Mouse (Mus musculus) C2C12 (cell line): ENCODE measurements at regions not wholly inside any gene's neighbourhood (a gene's known extent, or its start where the extent isn't known, plus 50 kb on each side); places are given as distances from the start of the nearest gene placed in this dataset.
"Not testable (repeated sequence)": the region's sequence is repeated elsewhere in the genome, so short reads cannot be mapped to it uniquely, and the experiment has no call there.

Source experiments
- H3K27me3 ChIP-seq: one replicate; pipeline ENCODE4 v1.6.1; 2011; ENCODE audit not compliant: control insufficient read depth, insufficient read depth, insufficient read length
- H3K36me3 ChIP-seq: one replicate; pipeline ENCODE4 v1.6.1; 2011; ENCODE audit not compliant: control insufficient read depth, insufficient read depth
- H3K4me3 ChIP-seq: one replicate; pipeline ENCODE4 v1.5.1; 2011; ENCODE audit warnings: mild to moderate bottlenecking, control low read depth; ENCODE audit not compliant: poor library complexity, insufficient read depth, severe bottlenecking
- H3K79me2 ChIP-seq: one replicate; pipeline ENCODE4 v1.6.1; 2011; ENCODE audit not compliant: control insufficient read depth, insufficient read depth
- H3K79me3 ChIP-seq: one replicate; pipeline ENCODE4 v1.6.1; 2011; ENCODE audit warnings: low read depth, control low read depth
- H3ac ChIP-seq: one replicate; pipeline ENCODE3; 2011; ENCODE audit warnings: low read depth; ENCODE audit not compliant: control insufficient read depth, insufficient read length
- CEBPB ChIP-seq: IDR thresholded peaks from one replicate; pipeline ENCODE4 v1.6.1; 2011; ENCODE audit warnings: low read depth, mild to moderate bottlenecking, control low read depth, moderate library complexity
- CTCF ChIP-seq: IDR thresholded peaks from one replicate; pipeline ENCODE4 v1.5.1; 2011; ENCODE audit not compliant: control insufficient read depth, insufficient read depth, insufficient read length
- FOSL1 ChIP-seq: IDR thresholded peaks from one replicate; pipeline ENCODE4 v1.8.0; 2011; ENCODE audit warnings: mild to moderate bottlenecking, low read length; ENCODE audit not compliant: poor library complexity, insufficient read depth, severe bottlenecking
- MAX ChIP-seq: IDR thresholded peaks from one replicate; pipeline ENCODE4 v1.6.1; 2011; ENCODE audit warnings: mild to moderate bottlenecking, control low read depth
- MYOD1 ChIP-seq: IDR thresholded peaks from one replicate; pipeline ENCODE4 v1.6.1; 2011; ENCODE audit warnings: low read depth; ENCODE audit not compliant: control insufficient read depth, insufficient read length
- MYOG ChIP-seq: IDR thresholded peaks from one replicate; pipeline ENCODE4 v1.6.1; 2011; ENCODE audit not compliant: control insufficient read depth, insufficient read length; ENCODE audit errors: extremely low read depth
- USF1 ChIP-seq: IDR thresholded peaks from one replicate; pipeline ENCODE4 v1.6.1; 2011; ENCODE audit warnings: low read depth, mild to moderate bottlenecking, control low read depth, moderate library complexity

DNA sequence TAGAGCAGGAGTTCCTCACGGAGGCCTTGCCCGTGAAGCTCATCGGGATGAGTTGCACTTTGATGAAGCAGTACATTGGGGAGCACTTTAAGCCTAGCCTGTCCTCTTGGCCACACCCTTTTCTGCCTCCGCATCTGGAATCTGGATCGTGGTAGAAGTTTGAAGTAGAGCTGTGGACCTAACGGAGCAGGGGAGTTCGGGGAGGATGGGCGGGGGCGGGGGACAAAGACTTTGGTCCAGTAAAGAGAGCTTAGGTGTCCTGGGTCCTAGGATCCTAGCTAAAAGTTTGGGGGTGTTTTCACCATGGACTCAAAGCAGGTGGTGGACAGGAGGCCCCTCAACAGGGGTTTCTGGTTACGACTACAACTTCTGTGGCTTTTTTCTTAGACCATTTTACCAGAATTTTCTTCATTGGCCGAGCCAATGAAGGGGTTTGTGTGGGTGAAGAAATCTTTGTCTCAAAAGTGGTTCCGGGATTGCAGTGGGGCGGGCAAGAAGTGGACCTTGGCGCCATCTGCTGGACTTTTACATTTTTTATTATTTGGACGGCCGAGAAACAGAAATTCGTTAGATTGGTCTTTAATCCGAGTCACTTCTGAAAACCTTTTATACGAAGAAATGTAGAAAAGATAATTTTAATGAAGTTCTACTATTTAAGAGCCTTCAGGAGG, 114.7 kb downstream of the Ero1lb start:
- not testable (repeated sequence) for H3K79me3 ChIP-seq, H3K4me3 ChIP-seq

DNA sequence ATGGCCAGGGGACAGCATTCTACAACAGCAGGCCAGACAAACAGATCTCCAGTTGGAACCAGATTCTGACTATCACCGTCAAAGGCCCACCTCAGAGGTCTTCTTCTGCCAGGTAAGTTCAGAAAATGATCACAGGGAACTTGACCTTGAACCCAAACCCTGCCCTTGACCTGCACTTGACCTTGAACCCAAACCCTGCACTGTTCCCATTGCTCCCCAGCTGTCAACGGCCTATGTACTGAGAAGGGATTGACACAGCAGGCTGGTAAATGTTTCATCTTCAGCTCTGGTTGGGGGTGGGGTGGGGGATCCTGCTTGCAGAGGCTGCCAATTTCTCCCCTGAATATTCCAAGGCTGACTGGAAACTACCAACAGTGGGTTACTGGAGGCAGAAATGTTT, 111.7 kb downstream of the Ero1lb start:
- TF ChIP-seq MYOD1 (no peak), MYOG (no peak), CTCF (no peak), MAX (no peak), CEBPB (no peak), FOSL1 (no peak), USF1 (no peak)
- no peak overlapping the region for H3K4me3 ChIP-seq
- no peaks in the 10 kb centered on the region for H3K36me3 ChIP-seq
- no peaks in the 10 kb centered on the region for H3K79me2 ChIP-seq
- H3K27me3 ChIP-seq: no peaks in the 10 kb centered on the region
- no peaks in the 10 kb centered on the region for H3K79me3 ChIP-seq
- no peak overlapping the region for H3ac ChIP-seq

More for the DNA sequence above, 114.7 kb downstream of the Ero1lb start:
- not testable (repeated sequence) for H3ac ChIP-seq, H3K36me3 ChIP-seq, H3K79me2 ChIP-seq, H3K27me3 ChIP-seq

DNA sequence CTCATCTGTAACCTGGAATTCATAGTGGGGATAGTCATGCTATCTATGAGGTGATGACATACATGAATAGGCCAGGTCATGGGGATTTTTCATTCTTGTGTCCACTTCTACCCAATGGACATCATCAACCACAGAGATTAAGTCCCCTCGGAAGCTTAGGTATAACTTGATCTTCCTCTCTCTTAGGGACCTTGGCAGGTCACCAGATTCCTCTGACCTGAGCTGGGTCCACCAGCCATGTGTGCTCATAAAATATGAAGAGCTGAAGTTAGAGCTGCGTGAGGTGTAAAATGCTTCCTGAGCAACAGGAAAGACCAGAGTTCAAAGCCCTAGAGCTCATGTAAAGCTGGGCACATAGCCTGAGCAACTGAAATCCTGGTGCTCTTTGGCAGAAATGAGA, 105.3 kb downstream of the Ero1lb start:
- not testable (repeated sequence) for H3ac ChIP-seq, H3K79me3 ChIP-seq, H3K27me3 ChIP-seq, H3K4me3 ChIP-seq, H3K79me2 ChIP-seq, H3K36me3 ChIP-seq

DNA sequence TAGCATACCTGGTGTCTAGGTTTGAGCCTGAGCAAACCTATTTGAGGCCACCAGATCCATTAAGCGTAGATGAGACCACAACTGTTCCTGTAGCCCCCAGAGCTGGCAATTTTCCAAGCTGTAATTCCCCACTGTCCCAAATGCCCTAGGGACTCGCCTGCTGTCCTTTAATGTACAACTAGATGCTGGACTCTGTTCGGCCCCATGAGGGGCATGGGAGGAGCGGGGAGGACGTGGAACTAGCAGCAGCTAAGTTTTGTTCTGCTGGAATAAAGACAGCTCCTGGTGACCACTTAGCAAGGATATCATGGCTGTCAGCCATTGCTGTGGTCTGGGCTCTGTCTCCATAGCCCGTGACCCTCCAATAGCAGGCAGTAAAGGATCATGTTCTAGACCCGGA, 103.1 kb downstream of the Ero1lb start:
- H3K79me3 ChIP-seq, H3K4me3 ChIP-seq, H3ac ChIP-seq, H3K27me3 ChIP-seq, H3K36me3 ChIP-seq, H3K79me2 ChIP-seq: not testable (repeated sequence)

DNA sequence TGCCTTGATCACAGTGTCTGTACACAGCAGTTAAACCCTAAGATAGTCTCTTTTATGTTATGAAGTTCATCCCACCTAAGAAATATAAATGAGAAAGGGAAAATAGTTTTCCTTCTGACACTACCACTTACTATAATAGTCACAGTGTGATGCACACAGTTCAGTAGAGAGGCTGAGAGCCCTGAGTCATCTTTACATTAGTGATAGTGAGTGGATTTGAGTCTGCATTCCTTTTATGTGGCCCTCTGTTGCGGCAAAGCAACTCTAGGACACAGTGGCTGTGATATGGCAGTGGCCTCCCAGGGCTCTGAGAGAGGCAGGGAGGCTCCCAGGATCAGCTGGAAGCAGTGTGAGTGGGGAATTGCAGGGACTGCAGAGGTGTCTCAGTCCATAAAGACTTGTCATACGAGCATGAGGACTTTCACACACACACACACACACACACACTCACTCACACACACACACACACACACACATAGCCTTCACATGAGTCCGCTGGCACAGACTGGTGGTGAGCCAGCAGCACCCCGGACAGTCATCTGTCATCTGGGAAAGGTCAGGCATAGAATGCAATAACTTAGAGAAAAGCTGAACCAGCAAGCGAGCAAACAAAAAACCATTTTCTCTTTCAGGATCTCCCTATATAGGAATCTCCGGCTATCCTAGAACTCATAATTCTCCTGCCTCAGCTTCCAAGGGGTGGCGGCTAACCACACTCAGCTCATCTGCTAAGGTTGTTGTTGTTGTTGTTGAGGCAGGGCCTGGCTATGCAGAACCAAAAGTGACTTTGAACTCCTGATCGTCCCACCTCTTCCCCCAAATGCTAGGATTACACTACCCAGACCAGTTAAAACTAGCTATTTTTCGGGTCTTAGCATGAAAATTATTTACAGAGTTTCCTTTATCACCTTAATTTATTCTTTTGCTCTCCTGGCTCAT, 102.3 kb downstream of the Ero1lb start:
- H3K27me3 ChIP-seq, H3K36me3 ChIP-seq, H3K79me2 ChIP-seq, H3K79me3 ChIP-seq, H3ac ChIP-seq, H3K4me3 ChIP-seq: not testable (repeated sequence)

DNA sequence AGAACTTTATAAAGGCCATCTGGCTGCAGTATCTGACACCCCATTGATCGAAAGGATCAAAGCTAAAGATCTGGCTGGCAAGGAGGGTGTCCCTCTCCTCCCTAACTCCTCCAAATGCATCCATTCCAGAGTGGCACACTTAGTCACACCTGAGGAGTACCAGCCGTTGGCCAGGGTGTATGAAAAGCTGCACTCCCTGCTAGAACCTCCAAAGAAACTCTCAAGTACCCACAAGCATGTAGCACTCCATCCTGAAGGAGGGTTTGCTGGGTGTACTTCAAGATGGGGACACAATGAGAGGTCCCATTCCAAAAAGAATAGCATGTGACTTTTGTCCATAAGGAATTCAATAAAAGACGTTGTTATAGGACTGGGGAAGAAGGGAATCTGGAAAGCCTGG, 100.4 kb downstream of the Ero1lb start:
- H3K79me2 ChIP-seq, H3ac ChIP-seq, H3K79me3 ChIP-seq, H3K4me3 ChIP-seq, H3K36me3 ChIP-seq, H3K27me3 ChIP-seq: not testable (repeated sequence)
